Comparison of ENCODE assay signal across 9 mouse cellular contexts in the genomic region with DNA sequence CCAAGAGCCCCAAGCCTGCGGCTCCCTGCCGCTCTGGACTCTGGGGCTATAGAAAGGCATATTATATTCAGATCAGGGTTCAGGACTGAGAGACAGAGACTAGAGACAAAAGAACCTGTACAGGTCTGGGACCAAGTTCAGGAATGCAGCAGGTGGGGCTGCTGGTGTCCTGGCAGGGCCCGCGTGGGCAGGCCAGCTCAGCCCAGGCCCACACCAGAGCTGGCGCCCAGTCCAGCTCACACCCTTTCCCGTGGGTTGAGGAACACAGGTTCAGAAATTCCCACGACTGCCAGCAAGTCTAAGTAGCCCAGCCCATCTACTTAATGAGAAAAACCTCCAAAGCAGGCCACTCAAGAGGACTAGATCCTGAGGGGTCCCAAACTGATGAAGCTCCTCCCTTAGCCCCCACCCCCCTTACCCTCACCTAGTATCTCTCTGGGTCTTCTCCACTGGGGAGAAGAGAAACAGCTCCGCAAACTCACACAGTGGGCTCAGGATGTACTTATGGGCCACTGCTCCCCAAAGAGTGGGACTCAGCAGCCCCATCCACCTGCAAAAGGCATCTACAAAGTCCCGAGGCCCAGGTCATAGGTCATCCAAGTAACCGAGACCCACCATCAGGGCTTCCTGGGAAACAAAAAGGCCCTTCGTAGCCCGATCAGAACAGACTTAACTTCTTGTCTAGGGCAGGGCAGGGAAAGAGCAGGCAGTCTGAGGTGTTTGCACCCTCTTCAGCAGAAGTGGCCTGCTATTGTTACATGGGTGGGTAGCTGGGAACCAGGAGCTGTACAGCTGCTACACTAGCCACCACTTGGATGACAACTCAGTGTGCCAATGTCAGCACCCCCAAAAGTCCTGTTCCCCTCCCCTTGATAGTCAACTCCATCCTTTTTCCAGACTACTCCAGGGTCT. TPM values are rescaled to one million over a fixed set of nuclear protein-coding genes. Genes with fewer than 3 reads are reported as not detected.
DNase-seq lines count a peak whose midpoint lies in the region; ATAC-seq and TF ChIP-seq lines count a peak whose summit lies in the region.
"Had no signal": no experiment of that assay in that cellular context is flagged by ENCODE, and none has a peak within 500 bp of the region (broad histone marks: within the 10 kb centered on the region; RNA-seq: fewer than 3 reads in every experiment).

No protein-coding gene starts in this region.

- H3K27ac ChIP-seq in gastrocnemius, adult 2 months = peak overlapping the region; percentile 76
- peak overlapping the region; percentile 94; the same call in 1 of the 2 replicates for H3K27ac ChIP-seq in midbrain, embryonic 10.5 days (replicated peaks)
- H3K27ac ChIP-seq in midbrain, embryonic 11.5 days (ENCODE audit: low read depth, low read length) = no peak overlapping the region
- peak overlapping the region; percentile 95; the same call in 1 of the 2 replicates for H3K27ac ChIP-seq in hindbrain, embryonic 14.5 days
- H3K27ac ChIP-seq in stomach, postnatal 0 days (replicated peaks) = no peak overlapping the region; the same call in 1 of the 2 replicates
- H3K27ac ChIP-seq in kidney, embryonic 16.5 days (ENCODE audit: low read length) = no peak overlapping the region

- peak overlapping the region; percentile 95; the same call in 1 of the 2 replicates for H3K4me3 ChIP-seq in gastrocnemius, adult 2 months
- peak overlapping the region; percentile 90; the same call in 1 of the 2 replicates for H3K4me3 ChIP-seq in midbrain, embryonic 10.5 days
- no peak overlapping the region for H3K4me3 ChIP-seq in midbrain, embryonic 11.5 days (ENCODE audit: low read depth, low read length)
- no peak overlapping the region for H3K4me3 ChIP-seq in hindbrain, embryonic 14.5 days (replicated peaks; ENCODE audit: low read length)
- no peak overlapping the region for H3K4me3 ChIP-seq in stomach, postnatal 0 days (ENCODE audit: low read depth, low read length)
- no peak overlapping the region for H3K4me3 ChIP-seq in kidney, embryonic 16.5 days (ENCODE audit: low read length)

- H3K9me3 ChIP-seq in midbrain, embryonic 10.5 days (replicated peaks) = no peaks in the 10 kb centered on the region
- no peaks in the 10 kb centered on the region for H3K9me3 ChIP-seq in midbrain, embryonic 11.5 days (ENCODE audit: control insufficient read depth, low read length)
- H3K9me3 ChIP-seq in hindbrain, embryonic 14.5 days (ENCODE audit: control insufficient read depth, low read length) = no peaks in the 10 kb centered on the region
- H3K9me3 ChIP-seq in stomach, postnatal 0 days (ENCODE audit: control insufficient read depth, low read length) = no peaks in the 10 kb centered on the region
- H3K9me3 ChIP-seq in kidney, embryonic 16.5 days (ENCODE audit: low read length) = no peaks in the 10 kb centered on the region

- no peak for DNase-seq in gastrocnemius, adult 2 months
- no peak for DNase-seq in gastrocnemius, postnatal 4 days (ENCODE audit: low spot score in 2 of 2)
- DNase-seq in midbrain, embryonic 10.5 days (ENCODE audit: low spot score) = no peak
- DNase-seq in midbrain, embryonic 11.5 days (ENCODE audit: low spot score, missing footprints) = no peak
- no peak for DNase-seq in hindbrain, embryonic 14.5 days (ENCODE audit: low spot score)
- DNase-seq in stomach, postnatal 0 days (ENCODE audit: low spot score) = no peak
- no peak for DNase-seq in left cerebral cortex, postnatal 4 days

- H3K4me2 ChIP-seq in midbrain, embryonic 11.5 days = no peak overlapping the region
- peak overlapping the region; percentile 88 for H3K4me2 ChIP-seq in hindbrain, embryonic 14.5 days (replicated peaks)
- H3K4me2 ChIP-seq in stomach, postnatal 0 days (replicated peaks; ENCODE audit: low read depth) = no peak overlapping the region
- H3K4me2 ChIP-seq in kidney, embryonic 16.5 days (replicated peaks; ENCODE audit: low read depth, low read length) = no peak overlapping the region

- peaks cover 18% of the 10 kb centered on the region for H3K36me3 ChIP-seq in midbrain, embryonic 10.5 days
- no peaks in the 10 kb centered on the region for H3K36me3 ChIP-seq in midbrain, embryonic 11.5 days (ENCODE audit: control insufficient read depth, insufficient read depth, low read length)
- H3K36me3 ChIP-seq in hindbrain, embryonic 14.5 days (replicated peaks; ENCODE audit: control insufficient read depth, insufficient read depth) = peaks cover 23% of the 10 kb centered on the region
- 0 out of 2 replicates have a peak, but pooled peaks cover 2% of the 10 kb centered on the region for H3K36me3 ChIP-seq in stomach, postnatal 0 days (ENCODE audit: control insufficient read depth, insufficient read depth, low read length)
- H3K36me3 ChIP-seq in kidney, embryonic 16.5 days (ENCODE audit: insufficient read depth, low read length) = no peaks in the 10 kb centered on the region

- no peak for ATAC-seq in midbrain, embryonic 11.5 days (ENCODE audit: low FRiP score)
- no peak for ATAC-seq in hindbrain, embryonic 14.5 days (ENCODE audit: low FRiP score)
- ATAC-seq in stomach, postnatal 0 days (ENCODE audit: low FRiP score, low TSS enrichment) = no peak
- ATAC-seq in kidney, embryonic 16.5 days (ENCODE audit: low FRiP score, low TSS enrichment) = no peak

- no peak for TF ChIP-seq EP300 in stomach, postnatal 0 days (optimal IDR thresholded peaks at IDR 0.05)

- peaks cover 85% of the 10 kb centered on the region for H3K4me1 ChIP-seq in midbrain, embryonic 10.5 days
- peaks cover 40% of the 10 kb centered on the region for H3K4me1 ChIP-seq in midbrain, embryonic 11.5 days (ENCODE audit: control insufficient read depth, insufficient read depth, low read length)
- peaks cover 50% of the 10 kb centered on the region for H3K4me1 ChIP-seq in hindbrain, embryonic 14.5 days (replicated peaks; ENCODE audit: control insufficient read depth, insufficient read depth, low read length)
- peaks cover 18% of the 10 kb centered on the region for H3K4me1 ChIP-seq in stomach, postnatal 0 days (replicated peaks; ENCODE audit: control insufficient read depth, insufficient read depth)
- peaks cover 55% of the 10 kb centered on the region for H3K4me1 ChIP-seq in kidney, embryonic 16.5 days (ENCODE audit: insufficient read depth, low read length)

- peaks cover 35% of the 10 kb centered on the region for H3K27me3 ChIP-seq in midbrain, embryonic 10.5 days (ENCODE audit: low read depth, poor library complexity, severe bottlenecking)
- H3K27me3 ChIP-seq in midbrain, embryonic 11.5 days (ENCODE audit: control insufficient read depth, insufficient read depth, low read length) = no peaks in the 10 kb centered on the region
- no peaks in the 10 kb centered on the region for H3K27me3 ChIP-seq in hindbrain, embryonic 14.5 days (ENCODE audit: control insufficient read depth, insufficient read depth, low read length)
- H3K27me3 ChIP-seq in stomach, postnatal 0 days (ENCODE audit: control insufficient read depth, insufficient read depth, low read length) = no peaks in the 10 kb centered on the region
- 0 out of 2 replicates have a peak, but pooled peaks cover 2% of the 10 kb centered on the region for H3K27me3 ChIP-seq in kidney, embryonic 16.5 days (ENCODE audit: insufficient read depth, low read length)

- 60% methylated on average over 12 of the region's 12 CpGs for WGBS in midbrain, embryonic 10.5 days
- 56% methylated on average over 12 of the region's 12 CpGs for WGBS in midbrain, embryonic 11.5 days
- 56% methylated on average over 12 of the region's 12 CpGs for WGBS in hindbrain, embryonic 14.5 days
- WGBS in stomach, postnatal 0 days = 68% methylated on average over 12 of the region's 12 CpGs
- 72% methylated on average over 12 of the region's 12 CpGs for WGBS in kidney, embryonic 16.5 days

- H3K9ac ChIP-seq in midbrain, embryonic 11.5 days (ENCODE audit: low read length) = no peak overlapping the region; the same call in 1 of the 2 replicates
- H3K9ac ChIP-seq in hindbrain, embryonic 14.5 days = peak overlapping the region; percentile 91
- H3K9ac ChIP-seq in stomach, postnatal 0 days (ENCODE audit: low read length) = peak overlapping the region; percentile 38
- H3K9ac ChIP-seq in kidney, embryonic 16.5 days (replicated peaks; ENCODE audit: low read length) = no peak overlapping the region

- no peak for TF ChIP-seq CTCF in gastrocnemius, adult 2 months (IDR thresholded peaks at IDR 0.05)
- TF ChIP-seq CTCF in stomach, postnatal 0 days (IDR thresholded peaks at IDR 0.05; ENCODE audit: low read depth) = no peak

- intact Hi-C loops in gastrocnemius, adult 2 months (cut with DNase I) = no loop called here
- intact Hi-C loops in left cerebral cortex, postnatal 4 days (cut with DNase I) = no loop called here

RNA-seq across cellular contexts. Expression of a gene that starts 3.6 kb away (rescaled TPM):
- total RNA-seq in gastrocnemius, adult 2 months (2021) = 10 to 100 TPM; 78.3 to 78.7 TPM
- 100 to 1,000 TPM; 110 to 112 TPM for total RNA-seq in gastrocnemius, postnatal 4 days (2021)
- polyA plus RNA-seq in midbrain, embryonic 10.5 days (2016; fragmentation: Nextera tagmentation; extraction: Ambion mirVana) = 57.3 and 68.9 TPM in 2 replicates
- polyA plus RNA-seq in midbrain, embryonic 11.5 days (2014; fragmentation: Nextera tagmentation; extraction: Ambion mirVana) = 25.6 and 31.9 TPM in 2 replicates
- polyA plus RNA-seq in hindbrain, embryonic 14.5 days (2014; fragmentation: Nextera tagmentation; extraction: Ambion mirVana) = 40.7 and 50.8 TPM in 2 replicates
- polyA plus RNA-seq in stomach, postnatal 0 days (2015; fragmentation: Nextera tagmentation; extraction: Ambion mirVana) = 33.8 and 43.3 TPM in 2 replicates
- 51.5 and 59.8 TPM in 2 replicates for polyA plus RNA-seq in kidney, embryonic 16.5 days (2015; fragmentation: Nextera tagmentation; extraction: Ambion mirVana)
- 100 to 1,000 TPM; 205 to 213 TPM for total RNA-seq in left cerebral cortex, postnatal 4 days (2021)

RNA-seq across cellular contexts. Expression of a gene that starts 22.4 kb away (rescaled TPM):
- total RNA-seq in gastrocnemius, adult 2 months (2021) = not detected
- total RNA-seq in gastrocnemius, postnatal 4 days (2021) = 1 to 10 TPM; 2.3 to 2.6 TPM
- 25.8 and 27.3 TPM in 2 replicates for polyA plus RNA-seq in midbrain, embryonic 10.5 days (2016; fragmentation: Nextera tagmentation; extraction: Ambion mirVana)
- 17.4 and 18.4 TPM in 2 replicates for polyA plus RNA-seq in midbrain, embryonic 11.5 days (2014; fragmentation: Nextera tagmentation; extraction: Ambion mirVana)
- polyA plus RNA-seq in hindbrain, embryonic 14.5 days (2014; fragmentation: Nextera tagmentation; extraction: Ambion mirVana) = 1.8 and 2.9 TPM in 2 replicates
- 2.2 and 2.7 TPM in 2 replicates for polyA plus RNA-seq in stomach, postnatal 0 days (2015; fragmentation: Nextera tagmentation; extraction: Ambion mirVana)
- 21.2 and 24.6 TPM in 2 replicates for polyA plus RNA-seq in kidney, embryonic 16.5 days (2015; fragmentation: Nextera tagmentation; extraction: Ambion mirVana)
- 1 to 10 TPM; 1.4 to 1.6 TPM for total RNA-seq in left cerebral cortex, postnatal 4 days (2021)

RNA-seq across cellular contexts. Expression of a gene that starts 36.9 kb away (rescaled TPM):
- 10 to 100 TPM; 50.3 to 53.0 TPM for total RNA-seq in gastrocnemius, adult 2 months (2021)
- 10 to 100 TPM; 28.1 to 32.0 TPM for total RNA-seq in gastrocnemius, postnatal 4 days (2021)
- 39.1 and 41.5 TPM in 2 replicates for polyA plus RNA-seq in midbrain, embryonic 10.5 days (2016; fragmentation: Nextera tagmentation; extraction: Ambion mirVana)
- polyA plus RNA-seq in midbrain, embryonic 11.5 days (2014; fragmentation: Nextera tagmentation; extraction: Ambion mirVana) = 27.8 and 31.5 TPM in 2 replicates
- polyA plus RNA-seq in hindbrain, embryonic 14.5 days (2014; fragmentation: Nextera tagmentation; extraction: Ambion mirVana) = 39.9 and 42.3 TPM in 2 replicates
- 19.2 and 19.4 TPM in 2 replicates for polyA plus RNA-seq in stomach, postnatal 0 days (2015; fragmentation: Nextera tagmentation; extraction: Ambion mirVana)
- 46.0 and 49.9 TPM in 2 replicates for polyA plus RNA-seq in kidney, embryonic 16.5 days (2015; fragmentation: Nextera tagmentation; extraction: Ambion mirVana)
- total RNA-seq in left cerebral cortex, postnatal 4 days (2021) = 10 to 100 TPM; 34.6 to 35.4 TPM

RNA-seq across cellular contexts. Expression of a gene that starts 41.2 kb away (rescaled TPM):
- total RNA-seq in gastrocnemius, adult 2 months (2021) = 100 to 1,000 TPM in 1 of 2 experiments, 10 to 100 TPM in 1; 95.3 to 106 TPM
- 10 to 100 TPM; 75.1 to 78.3 TPM for total RNA-seq in gastrocnemius, postnatal 4 days (2021)
- polyA plus RNA-seq in midbrain, embryonic 10.5 days (2016; fragmentation: Nextera tagmentation; extraction: Ambion mirVana) = 141 and 144 TPM in 2 replicates
- polyA plus RNA-seq in midbrain, embryonic 11.5 days (2014; fragmentation: Nextera tagmentation; extraction: Ambion mirVana) = 73.5 and 74.8 TPM in 2 replicates
- polyA plus RNA-seq in hindbrain, embryonic 14.5 days (2014; fragmentation: Nextera tagmentation; extraction: Ambion mirVana) = 78.6 and 81.9 TPM in 2 replicates
- polyA plus RNA-seq in stomach, postnatal 0 days (2015; fragmentation: Nextera tagmentation; extraction: Ambion mirVana) = 70.0 and 99.4 TPM in 2 replicates
- polyA plus RNA-seq in kidney, embryonic 16.5 days (2015; fragmentation: Nextera tagmentation; extraction: Ambion mirVana) = 90.2 and 108 TPM in 2 replicates
- total RNA-seq in left cerebral cortex, postnatal 4 days (2021) = 10 to 100 TPM; 84.5 to 86.0 TPM

RNA-seq across cellular contexts. Expression of a gene that starts 42.2 kb away (rescaled TPM):
- 10 to 100 TPM; 78.2 to 80.4 TPM for total RNA-seq in gastrocnemius, adult 2 months (2021)
- total RNA-seq in gastrocnemius, postnatal 4 days (2021) = 10 to 100 TPM; 25.7 to 31.1 TPM
- 0.05 TPM in 1 of 2 replicates, not detected in the other for polyA plus RNA-seq in midbrain, embryonic 10.5 days (2016; fragmentation: Nextera tagmentation; extraction: Ambion mirVana)
- polyA plus RNA-seq in midbrain, embryonic 11.5 days (2014; fragmentation: Nextera tagmentation; extraction: Ambion mirVana) = 0.08 TPM in 1 of 2 replicates, not detected in the other
- 0.07 and 0.18 TPM in 2 replicates for polyA plus RNA-seq in hindbrain, embryonic 14.5 days (2014; fragmentation: Nextera tagmentation; extraction: Ambion mirVana)
- polyA plus RNA-seq in stomach, postnatal 0 days (2015; fragmentation: Nextera tagmentation; extraction: Ambion mirVana) = 0.04 TPM in 1 of 2 replicates, not detected in the other
- polyA plus RNA-seq in kidney, embryonic 16.5 days (2015; fragmentation: Nextera tagmentation; extraction: Ambion mirVana) = not detected in 2 replicates
- total RNA-seq in left cerebral cortex, postnatal 4 days (2021) = under 1 TPM; 0.91 to 0.98 TPM
- polyA plus RNA-seq: C2C12 had no signal

Comparison
In these comparisons a context has a peak if more than half of its experiments do, and no peak if none do; other contexts are left out.
1. H3K27ac ChIP-seq: peak in gastrocnemius, adult 2 months (single experiment), midbrain, embryonic 10.5 days (single experiment) and hindbrain, embryonic 14.5 days (single experiment); none in midbrain, embryonic 11.5 days (single experiment), stomach, postnatal 0 days (single experiment) and kidney, embryonic 16.5 days (single experiment).
2. H3K4me3 ChIP-seq: peak in gastrocnemius, adult 2 months (single experiment) and midbrain, embryonic 10.5 days (single experiment); none in midbrain, embryonic 11.5 days (single experiment), hindbrain, embryonic 14.5 days (single experiment), stomach, postnatal 0 days (single experiment) and kidney, embryonic 16.5 days (single experiment).
3. H3K9ac ChIP-seq: peak in hindbrain, embryonic 14.5 days (single experiment) and stomach, postnatal 0 days (single experiment); none in midbrain, embryonic 11.5 days (single experiment) and kidney, embryonic 16.5 days (single experiment).